Mouse (Mus musculus): ENCODE results near the gene Atp10a. TPM values are rescaled to one million over a fixed set of nuclear protein-coding genes. Genes with fewer than 3 reads are reported as not detected.

Gene Atp10a
- polyA plus RNA-seq, 1 experiment = 9.9 TPM

- Histone ChIP-seq H3K27ac (ENCODE audit: insufficient read depth, low read length) (no peak overlapping the region), H3K9ac (ENCODE audit: low read depth, poor library complexity, severe bottlenecking) (no peak overlapping the region), H3K27me3 (ENCODE audit: control insufficient read depth, insufficient read depth, low read length, poor library complexity, severe bottlenecking) (no peaks in the 10 kb centered on the region), H3K4me1 (ENCODE audit: control insufficient read depth, insufficient read depth, low read length) (no peaks in the 10 kb centered on the region), H3K36me3 (ENCODE audit: control insufficient read depth, insufficient read depth, low read length, poor library complexity, severe bottlenecking) (no peaks in the 10 kb centered on the region), H3K4me3 (ENCODE audit: low read depth, low read length) (no peak overlapping the region), H3K9me3 (replicated peaks; ENCODE audit: control insufficient read depth, insufficient read depth, low read length, poor library complexity, severe bottlenecking) (no peaks in the 10 kb centered on the region)
- no peak for TF ChIP-seq EP300 (IDR thresholded peaks at IDR 0.05; ENCODE audit: insufficient read depth, low read depth, low read length)
- TF ChIP-seq POLR2A (IDR thresholded peaks at IDR 0.05; ENCODE audit: insufficient read depth, low read length) = no peak
- TF ChIP-seq CTCF (IDR thresholded peaks at IDR 0.05; ENCODE audit: low read depth, low read length) = no peak
These were observed 87.7 kb downstream of the Atp10a start for GRCm38 (mm10) chr7:58743362-58744320.

- Histone ChIP-seq H3K36me3 (ENCODE audit: control insufficient read depth, insufficient read depth, low read length, poor library complexity, severe bottlenecking) (no peaks in the 10 kb centered on the region), H3K9ac (ENCODE audit: low read depth, poor library complexity, severe bottlenecking) (no peak overlapping the region), H3K4me1 (ENCODE audit: control insufficient read depth, insufficient read depth, low read length) (no peaks in the 10 kb centered on the region), H3K27me3 (ENCODE audit: control insufficient read depth, insufficient read depth, low read length, poor library complexity, severe bottlenecking) (no peaks in the 10 kb centered on the region; the same call in 1 of the 2 replicates), H3K27ac (ENCODE audit: insufficient read depth, low read length) (no peak overlapping the region), H3K9me3 (replicated peaks; ENCODE audit: control insufficient read depth, insufficient read depth, low read length, poor library complexity, severe bottlenecking) (no peaks in the 10 kb centered on the region), H3K4me3 (ENCODE audit: low read depth, low read length) (no peak overlapping the region)
- no peak for TF ChIP-seq POLR2A (IDR thresholded peaks at IDR 0.05; ENCODE audit: insufficient read depth, low read length)
- TF ChIP-seq EP300 (IDR thresholded peaks at IDR 0.05; ENCODE audit: insufficient read depth, low read depth, low read length) = no peak
- no peak for TF ChIP-seq CTCF (IDR thresholded peaks at IDR 0.05; ENCODE audit: low read depth, low read length)
These were observed 90.9 kb downstream of the Atp10a start for GRCm38 (mm10) chr7:58746817-58747216.

DNA sequence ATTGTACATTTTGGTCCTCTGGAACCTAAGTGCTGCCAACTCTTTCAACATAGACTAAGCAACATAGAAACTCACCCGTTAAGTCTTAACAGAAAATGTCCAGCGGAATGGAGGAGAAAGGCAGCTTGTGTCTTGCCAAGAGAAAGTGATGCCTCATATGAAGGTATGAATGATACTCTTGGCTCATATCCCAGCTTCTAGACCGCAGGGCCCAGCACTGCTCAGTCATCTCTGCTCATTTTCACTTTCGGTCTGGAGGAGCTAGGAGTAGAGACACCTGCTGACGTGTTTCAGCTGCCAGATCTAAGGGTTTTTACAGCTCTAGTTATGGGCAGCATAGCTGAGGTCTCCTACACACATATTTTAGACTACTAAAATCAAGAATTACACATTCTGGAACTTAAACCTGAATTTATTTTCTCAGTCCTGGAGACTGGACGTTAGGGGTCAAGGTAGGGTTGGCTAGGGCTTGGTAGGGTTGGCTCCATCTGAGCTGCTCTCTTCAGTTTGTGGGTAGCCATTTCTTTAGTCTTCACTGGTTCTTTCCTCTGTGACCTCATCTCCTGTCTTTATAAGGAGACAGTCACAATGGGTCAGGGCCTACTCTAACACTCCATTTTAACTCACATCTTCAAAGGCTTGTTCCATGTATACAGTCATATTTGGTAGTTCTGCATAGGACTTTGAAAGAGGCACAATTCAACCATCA is 94.1 kb downstream of the Atp10a start:
- Histone ChIP-seq H3K27me3 (ENCODE audit: control insufficient read depth, insufficient read depth, low read length, poor library complexity, severe bottlenecking) (no peaks in the 10 kb centered on the region; the same call in 1 of the 2 replicates), H3K36me3 (ENCODE audit: control insufficient read depth, insufficient read depth, low read length, poor library complexity, severe bottlenecking) (no peaks in the 10 kb centered on the region), H3K27ac (ENCODE audit: insufficient read depth, low read length) (no peak overlapping the region), H3K4me1 (ENCODE audit: control insufficient read depth, insufficient read depth, low read length) (no peaks in the 10 kb centered on the region), H3K4me3 (ENCODE audit: low read depth, low read length) (no peak overlapping the region), H3K9me3 (replicated peaks; ENCODE audit: control insufficient read depth, insufficient read depth, low read length, poor library complexity, severe bottlenecking) (no peaks in the 10 kb centered on the region), H3K9ac (ENCODE audit: low read depth, poor library complexity, severe bottlenecking) (no peak overlapping the region)
- no peak for TF ChIP-seq POLR2A (IDR thresholded peaks at IDR 0.05; ENCODE audit: insufficient read depth, low read length)
- TF ChIP-seq CTCF (IDR thresholded peaks at IDR 0.05; ENCODE audit: low read depth, low read length) = no peak
- TF ChIP-seq EP300 (IDR thresholded peaks at IDR 0.05; ENCODE audit: insufficient read depth, low read depth, low read length) = no peak

DNA sequence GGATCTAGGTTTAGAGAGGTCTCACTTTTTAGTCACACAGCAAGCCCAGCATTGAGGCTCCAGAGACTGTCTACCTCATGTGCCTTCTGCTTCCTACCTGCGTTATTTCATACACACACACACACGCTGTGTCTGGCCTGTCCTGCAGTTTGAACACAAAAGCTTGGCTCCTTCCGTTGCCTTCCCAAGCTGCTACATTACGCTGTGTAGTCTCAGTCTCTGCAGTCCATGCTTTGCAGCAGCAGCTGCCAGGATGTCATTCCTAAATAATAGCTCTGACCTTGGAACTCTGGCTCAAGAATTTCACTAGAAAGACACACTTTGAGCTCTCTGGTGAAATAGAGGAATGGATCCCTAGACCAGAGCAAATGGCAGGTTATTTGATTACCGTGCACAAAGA is 96.1 kb downstream of the Atp10a start:
- Histone ChIP-seq H3K9ac (ENCODE audit: low read depth, poor library complexity, severe bottlenecking) (no peak overlapping the region), H3K9me3 (replicated peaks; ENCODE audit: control insufficient read depth, insufficient read depth, low read length, poor library complexity, severe bottlenecking) (no peaks in the 10 kb centered on the region), H3K4me1 (ENCODE audit: control insufficient read depth, insufficient read depth, low read length) (no peaks in the 10 kb centered on the region), H3K27me3 (ENCODE audit: control insufficient read depth, insufficient read depth, low read length, poor library complexity, severe bottlenecking) (no peaks in the 10 kb centered on the region; the same call in 1 of the 2 replicates), H3K27ac (ENCODE audit: insufficient read depth, low read length) (no peak overlapping the region), H3K4me3 (ENCODE audit: low read depth, low read length) (no peak overlapping the region), H3K36me3 (ENCODE audit: control insufficient read depth, insufficient read depth, low read length, poor library complexity, severe bottlenecking) (no peaks in the 10 kb centered on the region)
- TF ChIP-seq CTCF (IDR thresholded peaks at IDR 0.05; ENCODE audit: low read depth, low read length) (no peak), EP300 (IDR thresholded peaks at IDR 0.05; ENCODE audit: insufficient read depth, low read depth, low read length) (no peak), POLR2A (IDR thresholded peaks at IDR 0.05; ENCODE audit: insufficient read depth, low read length) (no peak)

- Histone ChIP-seq H3K27ac (ENCODE audit: insufficient read depth, low read length) (no peak overlapping the region), H3K36me3 (ENCODE audit: control insufficient read depth, insufficient read depth, low read length, poor library complexity, severe bottlenecking) (no peaks in the 10 kb centered on the region), H3K9ac (ENCODE audit: low read depth, poor library complexity, severe bottlenecking) (no peak overlapping the region), H3K9me3 (replicated peaks; ENCODE audit: control insufficient read depth, insufficient read depth, low read length, poor library complexity, severe bottlenecking) (no peaks in the 10 kb centered on the region), H3K27me3 (ENCODE audit: control insufficient read depth, insufficient read depth, low read length, poor library complexity, severe bottlenecking) (no peaks in the 10 kb centered on the region; the same call in 1 of the 2 replicates), H3K4me3 (ENCODE audit: low read depth, low read length) (no peak overlapping the region), H3K4me1 (ENCODE audit: control insufficient read depth, insufficient read depth, low read length) (no peaks in the 10 kb centered on the region)
- TF ChIP-seq CTCF (IDR thresholded peaks at IDR 0.05; ENCODE audit: low read depth, low read length) = no peak
- no peak for TF ChIP-seq EP300 (IDR thresholded peaks at IDR 0.05; ENCODE audit: insufficient read depth, low read depth, low read length)
- no peak for TF ChIP-seq POLR2A (IDR thresholded peaks at IDR 0.05; ENCODE audit: insufficient read depth, low read length)
These were observed 98.1 kb downstream of the Atp10a start for GRCm38 (mm10) chr7:58754076-58754475.

Measured in ES-Bruce4 (cell line).